Mouse (Mus musculus) midbrain, embryonic 11.5 days (tissue): ENCODE measurements around the gene Cdr2. TPM values are rescaled to one million over a fixed set of nuclear protein-coding genes. Genes with fewer than 3 reads are reported as not detected.
"Not testable (repeated sequence)": the region's sequence is repeated elsewhere in the genome, so short reads cannot be mapped to it uniquely, and the experiment has no call there.

Experiments
- ATAC-seq: fragments of 200-750 bp; cut with Nextera tagmentation; 2 replicates; pipeline ENCODE4 v1.8.0; 2017; ENCODE audit warnings: moderate TSS enrichment, moderate library complexity; ENCODE audit not compliant: low FRiP score
- DNase-seq: peaks from one replicate; pipeline ENCODE4 v3.0.0; 2015; ENCODE audit warnings: low spot score; ENCODE audit errors: missing footprints
- H3K27ac ChIP-seq: fragments of 300-500 bp; sonication (generic); 2 replicates; pipeline ENCODE4 v1.5.1; 2014; ENCODE audit warnings: low read depth, low read length
- H3K27me3 ChIP-seq: fragments of 300-500 bp; sonication (generic); 2 replicates; pipeline ENCODE4 v1.6.1; 2014; ENCODE audit warnings: mild to moderate bottlenecking, low read length, moderate library complexity, mixed read lengths; ENCODE audit not compliant: control insufficient read depth, insufficient read depth
- H3K36me3 ChIP-seq: fragments of 300-500 bp; sonication (generic); 2 replicates; pipeline ENCODE4 v1.6.1; 2014; ENCODE audit warnings: mild to moderate bottlenecking, low read length, moderate library complexity, mixed read lengths; ENCODE audit not compliant: control insufficient read depth, insufficient read depth
- H3K4me1 ChIP-seq: fragments of 300-500 bp; sonication (generic); 2 replicates; pipeline ENCODE4 v1.6.1; 2014; ENCODE audit warnings: low read length; ENCODE audit not compliant: control insufficient read depth, insufficient read depth
- H3K4me2 ChIP-seq: fragments of 300-500 bp; sonication (generic); 2 replicates; pipeline ENCODE4 v1.6.1; 2014; ENCODE audit warnings: mild to moderate bottlenecking, moderate library complexity
- H3K4me3 ChIP-seq: fragments of 300-500 bp; sonication (generic); 2 replicates; pipeline ENCODE4 v1.5.1; 2014; ENCODE audit warnings: low read depth, low read length
- H3K9ac ChIP-seq: fragments of 300-500 bp; sonication (generic); 2 replicates; pipeline ENCODE4 v1.6.1; 2014; ENCODE audit warnings: low read length
- H3K9me3 ChIP-seq: fragments of 300-500 bp; sonication (generic); 2 replicates; pipeline ENCODE4 v1.6.1; 2016; ENCODE audit warnings: low read length; ENCODE audit not compliant: control insufficient read depth
- WGBS: fragments of 180-500 bp; shearing (Covaris S2); extraction: QIAGEN DNeasy Blood & Tissue Kit; methylation state at CpG from one replicate; pipeline ENCODE4 v1.1.7; 2014; 5-methylcytosine and 5-hydroxymethylcytosine counted together
- polyA plus RNA-seq: library from polyadenylated mRNA; unstranded; fragments of >200 nt; fragmentation: Nextera tagmentation; extraction: Ambion mirVana; gene quantifications from 2 replicates; pipeline ENCODE4 v1.2.1, GENCODE M21; 2014

Gene Cdr2
- polyA plus RNA-seq, 1 experiment from 2014 or later = 17.6 TPM

DNA sequence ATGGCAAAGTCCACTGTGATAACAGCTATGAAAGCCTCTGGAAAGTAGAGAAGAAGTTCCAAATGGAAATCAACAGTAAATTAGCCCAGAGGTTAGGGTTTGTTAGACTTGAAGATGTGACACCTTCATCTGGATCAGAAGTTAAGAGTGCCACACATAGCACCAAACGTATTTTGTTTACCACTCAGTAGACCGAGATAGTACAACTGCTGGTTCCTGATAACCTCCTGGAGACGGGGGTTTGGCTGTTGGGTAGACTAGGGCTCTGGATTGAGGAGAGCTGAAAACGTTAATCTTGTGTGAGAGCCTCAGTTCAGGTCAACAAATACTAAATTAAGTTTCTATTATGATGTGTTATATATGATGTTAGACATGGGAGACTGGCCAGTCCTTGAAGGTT lies 2.1 kb downstream of the Cdr2 start:
- H3K9me3 ChIP-seq = no peaks in the 10 kb centered on the region
- no peak for ATAC-seq
- no peak for DNase-seq
- H3K27ac ChIP-seq = no peak overlapping the region
- 90% methylated on average over 4 of the region's 4 CpGs for WGBS
- H3K4me2 ChIP-seq = no peak overlapping the region
- H3K4me3 ChIP-seq = no peak overlapping the region
- H3K4me1 ChIP-seq = peaks cover 12% of the 10 kb centered on the region; the same call in 1 of the 2 replicates
- H3K9ac ChIP-seq = no peak overlapping the region
- H3K27me3 ChIP-seq = no peaks in the 10 kb centered on the region
- no peaks in the 10 kb centered on the region for H3K36me3 ChIP-seq

DNA sequence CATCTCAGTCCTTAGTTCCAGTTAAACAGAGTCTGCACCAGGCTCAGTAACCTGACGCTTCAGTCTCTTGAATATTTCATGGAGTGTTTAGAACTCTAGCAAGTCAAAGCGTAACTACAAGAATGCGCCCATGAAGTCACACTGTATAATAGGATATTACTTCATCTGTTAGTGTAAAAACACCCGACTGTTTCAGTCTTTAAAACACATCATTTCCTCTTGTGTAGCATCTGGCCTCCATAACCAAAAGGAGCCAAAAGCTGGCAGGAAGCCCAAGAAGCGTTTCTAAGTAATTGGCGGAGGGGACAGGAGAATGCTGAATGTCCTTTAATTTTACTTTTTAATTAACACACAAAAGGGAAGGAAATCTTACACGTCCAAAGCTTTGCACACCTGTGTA lies 5.0 kb downstream of the Cdr2 start:
- Histone ChIP-seq H3K4me1 (peaks cover 6% of the 10 kb centered on the region; the same call in 1 of the 2 replicates), H3K4me3 (no peak overlapping the region), H3K27me3 (no peaks in the 10 kb centered on the region), H3K9me3 (no peaks in the 10 kb centered on the region), H3K27ac (no peak overlapping the region), H3K36me3 (no peaks in the 10 kb centered on the region), H3K4me2 (no peak overlapping the region), H3K9ac (no peak overlapping the region)
- ATAC-seq = no peak
- DNase-seq = no peak
- 80% methylated on average over 7 of the region's 7 CpGs for WGBS

DNA sequence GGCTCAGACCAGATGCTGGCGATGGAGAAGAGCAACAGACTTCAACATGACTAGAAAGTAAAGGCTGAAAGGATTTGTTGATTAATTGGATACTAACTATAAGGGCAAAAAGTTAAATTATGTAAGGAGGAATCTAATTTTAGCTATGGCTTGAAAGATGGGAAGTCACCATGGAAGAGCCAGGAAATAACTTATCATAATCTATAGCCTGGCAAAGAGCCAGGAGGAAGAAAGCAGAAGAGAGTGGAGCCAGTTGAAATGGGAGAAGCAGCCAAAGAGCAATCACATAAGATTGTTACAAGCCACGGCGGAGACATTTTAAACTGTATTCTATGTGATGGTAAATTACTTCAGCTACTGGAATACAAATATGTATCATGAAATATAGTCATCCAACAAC lies 8.1 kb downstream of the Cdr2 start:
- Histone ChIP-seq H3K9me3 (no peaks in the 10 kb centered on the region), H3K27ac (no peak overlapping the region), H3K9ac (no peak overlapping the region), H3K4me3 (no peak overlapping the region), H3K4me2 (no peak overlapping the region), H3K4me1 (no peaks in the 10 kb centered on the region), H3K27me3 (no peaks in the 10 kb centered on the region), H3K36me3 (no peaks in the 10 kb centered on the region)
- no peak for ATAC-seq
- 95% methylated on average over 3 of the region's 3 CpGs for WGBS
- DNase-seq = no peak

DNA sequence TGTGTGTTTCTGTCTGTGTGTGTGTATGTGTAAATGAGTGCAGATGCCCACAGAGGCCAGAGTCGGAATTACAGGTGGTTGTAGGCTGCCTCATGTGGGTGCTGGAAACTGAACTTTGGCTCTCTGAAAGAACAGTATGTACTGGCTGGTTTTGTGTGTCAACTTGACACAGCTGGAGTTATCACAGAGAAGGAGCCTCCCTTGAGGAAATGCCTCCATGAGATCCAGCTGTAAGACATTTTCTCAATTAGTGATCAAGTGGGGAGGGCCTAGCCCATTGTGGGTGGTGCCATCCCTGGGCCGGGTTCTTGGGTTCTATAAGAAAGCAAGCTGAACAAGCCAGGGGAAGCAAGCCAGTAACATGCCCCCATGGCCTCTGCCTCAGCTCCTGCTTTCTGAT lies 9.6 kb downstream of the Cdr2 start:
- H3K4me2 ChIP-seq, ATAC-seq, H3K4me3 ChIP-seq, DNase-seq, H3K36me3 ChIP-seq, H3K9ac ChIP-seq, H3K4me1 ChIP-seq, H3K27me3 ChIP-seq, H3K27ac ChIP-seq, H3K9me3 ChIP-seq: not testable (repeated sequence)
- WGBS = 73% methylated on average over 2 of the region's 2 CpGs

DNA sequence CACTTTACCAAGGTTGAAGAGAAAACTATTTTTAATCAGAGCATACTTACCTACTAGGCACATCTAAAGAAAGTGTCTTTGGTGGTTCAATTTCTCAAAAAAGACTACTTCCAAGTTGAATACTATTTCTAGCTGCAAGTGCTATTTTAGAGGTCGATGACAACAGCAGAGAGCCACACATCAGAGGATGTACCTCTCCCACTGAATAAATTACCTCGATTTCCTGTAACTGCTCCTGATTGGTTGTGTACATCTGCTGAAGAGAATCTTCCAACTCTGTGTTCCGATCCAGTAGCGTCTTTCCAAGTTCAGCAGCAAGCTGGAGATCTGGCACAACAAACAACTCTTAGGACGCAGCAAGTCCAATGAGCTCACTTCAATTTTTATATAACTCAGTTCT lies 12.0 kb downstream of the Cdr2 start:
- H3K9me3 ChIP-seq = no peaks in the 10 kb centered on the region
- no peaks in the 10 kb centered on the region for H3K4me1 ChIP-seq
- DNase-seq (no peak), ATAC-seq (no peak)
- H3K9ac ChIP-seq = no peak overlapping the region
- WGBS = 95% methylated on average over 5 of the region's 5 CpGs
- no peaks in the 10 kb centered on the region; the same call in 1 of the 2 replicates for H3K36me3 ChIP-seq
- no peak overlapping the region for H3K4me2 ChIP-seq
- H3K4me3 ChIP-seq = no peak overlapping the region
- no peaks in the 10 kb centered on the region for H3K27me3 ChIP-seq
- no peak overlapping the region for H3K27ac ChIP-seq

DNA sequence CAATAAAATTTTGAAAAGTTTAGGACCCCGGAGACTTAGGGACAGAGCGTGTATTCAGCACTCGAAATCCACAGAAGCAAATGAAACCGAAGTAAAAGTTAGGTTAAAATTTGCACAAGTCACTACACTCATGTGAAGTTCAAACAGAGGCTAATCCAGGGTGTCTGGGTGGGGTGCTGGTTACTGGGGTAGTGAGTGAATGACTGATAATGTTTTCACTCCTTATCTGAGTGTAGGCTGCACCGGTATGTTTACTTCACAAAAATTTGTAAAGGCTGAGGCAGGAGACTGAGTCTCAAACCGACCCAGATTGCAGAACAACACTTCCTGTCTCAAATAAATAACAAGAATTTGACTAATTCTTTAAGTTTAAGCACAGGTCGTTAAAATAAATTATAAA lies 12.9 kb downstream of the Cdr2 start:
- no peak for DNase-seq
- Histone ChIP-seq H3K27me3 (no peaks in the 10 kb centered on the region), H3K4me3 (no peak overlapping the region), H3K27ac (no peak overlapping the region), H3K36me3 (no peaks in the 10 kb centered on the region; the same call in 1 of the 2 replicates), H3K4me2 (no peak overlapping the region), H3K4me1 (no peaks in the 10 kb centered on the region), H3K9me3 (no peaks in the 10 kb centered on the region), H3K9ac (no peak overlapping the region)
- 87% methylated on average over 7 of the region's 7 CpGs for WGBS
- ATAC-seq = no peak

DNA sequence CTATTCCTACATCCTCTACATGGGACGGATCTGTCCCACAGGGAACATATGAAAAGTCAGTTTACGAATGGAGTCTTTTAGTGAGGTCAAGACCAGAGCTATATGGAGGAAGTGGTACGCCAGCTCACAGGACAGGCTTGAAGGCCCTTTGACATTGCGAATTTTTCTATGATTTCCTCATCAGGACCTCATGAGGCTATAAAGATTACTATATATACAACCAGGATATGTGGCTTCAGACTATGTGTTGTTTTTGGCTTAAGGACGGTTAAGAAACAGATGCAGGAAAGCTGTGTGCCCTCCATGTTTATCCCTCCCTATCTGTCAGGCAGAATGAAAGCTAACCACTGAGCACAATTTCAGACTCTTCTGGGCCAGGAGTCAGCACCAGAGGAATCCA lies 19.0 kb downstream of the Cdr2 start:
- Histone ChIP-seq H3K36me3 (peaks cover 4% of the 10 kb centered on the region; the same call in 1 of the 2 replicates), H3K4me2 (no peak overlapping the region), H3K9me3 (no peaks in the 10 kb centered on the region), H3K27ac (no peak overlapping the region), H3K9ac (no peak overlapping the region), H3K4me1 (no peaks in the 10 kb centered on the region), H3K4me3 (no peak overlapping the region), H3K27me3 (no peaks in the 10 kb centered on the region)
- WGBS = 94% methylated on average over 5 of the region's 5 CpGs
- ATAC-seq (no peak), DNase-seq (no peak)

DNA sequence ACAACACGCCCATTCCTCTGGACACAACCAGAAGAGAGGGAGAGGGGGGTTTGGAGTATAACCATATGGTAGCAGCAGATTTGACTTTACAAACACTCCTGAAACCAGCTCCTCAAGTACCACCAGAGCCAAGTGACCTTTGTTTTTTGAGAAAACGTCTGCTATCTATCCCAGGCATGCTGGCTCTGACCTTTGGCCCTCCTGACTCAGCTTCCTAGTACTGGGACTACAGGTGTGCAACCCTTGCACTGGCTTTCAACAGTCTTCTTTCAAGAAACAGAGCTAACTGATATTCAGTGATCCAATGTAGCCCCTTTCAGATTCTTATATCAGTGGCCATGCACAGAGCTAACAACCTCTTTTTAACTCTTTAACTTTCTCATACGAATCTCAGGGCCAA lies 20.2 kb downstream of the Cdr2 start:
- Histone ChIP-seq H3K4me3 (no peak overlapping the region), H3K9me3 (no peaks in the 10 kb centered on the region), H3K9ac (no peak overlapping the region), H3K4me1 (no peaks in the 10 kb centered on the region), H3K27me3 (no peaks in the 10 kb centered on the region), H3K4me2 (no peak overlapping the region), H3K36me3 (peaks cover 8% of the 10 kb centered on the region; the same call in 1 of the 2 replicates), H3K27ac (no peak overlapping the region)
- 79% methylated on average over 3 of the region's 3 CpGs for WGBS
- ATAC-seq = no peak
- no peak for DNase-seq

DNA sequence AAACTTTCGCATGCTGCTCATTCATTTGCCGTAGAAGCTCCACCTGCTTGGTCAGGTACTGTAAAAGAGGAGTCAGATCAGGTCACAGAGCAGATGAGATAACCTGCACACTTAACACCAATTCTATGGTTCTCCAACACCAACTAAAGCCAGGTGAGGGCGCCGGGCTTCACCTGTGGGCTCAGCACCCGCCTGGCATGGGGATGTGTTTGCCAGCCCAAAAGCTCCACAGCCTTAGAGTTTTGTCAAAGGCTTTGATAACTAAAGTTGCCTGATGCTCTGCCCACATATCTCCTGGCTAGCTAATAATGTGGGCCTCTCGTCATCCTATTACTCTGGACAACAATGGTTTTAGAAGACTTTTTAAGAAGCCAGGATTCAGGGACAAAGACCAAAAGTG lies 21.5 kb downstream of the Cdr2 start:
- Histone ChIP-seq H3K36me3 (peaks cover 8% of the 10 kb centered on the region; the same call in 1 of the 2 replicates), H3K27ac (no peak overlapping the region), H3K4me3 (no peak overlapping the region), H3K4me2 (no peak overlapping the region), H3K4me1 (no peaks in the 10 kb centered on the region), H3K9ac (no peak overlapping the region), H3K27me3 (no peaks in the 10 kb centered on the region), H3K9me3 (no peaks in the 10 kb centered on the region)
- DNase-seq = no peak
- ATAC-seq = no peak
- WGBS = 79% methylated on average over 6 of the region's 6 CpGs

DNA sequence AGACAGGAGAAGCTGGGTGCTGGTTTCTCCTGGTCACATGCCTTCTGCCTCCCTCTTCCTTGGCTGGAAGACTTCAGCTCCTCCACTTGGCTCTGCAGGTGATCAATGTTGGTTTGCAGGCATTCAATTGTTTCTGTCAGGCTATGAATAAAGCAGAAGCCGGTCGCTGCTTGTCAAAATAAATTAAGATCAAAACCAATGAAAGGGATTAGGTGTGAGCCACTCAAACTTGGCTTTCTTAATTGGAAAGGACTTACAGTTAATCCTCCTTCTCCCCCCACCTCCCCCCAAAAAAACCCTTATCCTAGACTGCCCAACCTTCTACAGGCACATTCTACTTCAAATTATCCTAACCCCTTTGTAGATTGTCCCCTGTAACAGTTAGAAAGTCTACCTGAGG lies 22.0 kb downstream of the Cdr2 start:
- no peak for ATAC-seq
- 53% methylated on average over 2 of the region's 2 CpGs for WGBS
- Histone ChIP-seq H3K4me2 (no peak overlapping the region), H3K9ac (no peak overlapping the region), H3K4me1 (no peaks in the 10 kb centered on the region), H3K9me3 (no peaks in the 10 kb centered on the region), H3K4me3 (no peak overlapping the region), H3K27ac (no peak overlapping the region), H3K27me3 (no peaks in the 10 kb centered on the region), H3K36me3 (peaks cover 8% of the 10 kb centered on the region; the same call in 1 of the 2 replicates)
- no peak for DNase-seq
